ENCODE assay signal across 8 mouse cellular contexts in genomic region chr8:80982829-80983228, GRCm38 (mm10). TPM values are rescaled to one million over a fixed set of nuclear protein-coding genes. Genes with fewer than 3 reads are reported as not detected.
DNase-seq lines count a peak whose midpoint lies in the region; ATAC-seq and TF ChIP-seq lines count a peak whose summit lies in the region.

No protein-coding gene starts in this region.

- peak; percentile 85 for DNase-seq in forebrain, embryonic 14.5 days (ENCODE audit: low spot score)
- DNase-seq in forebrain, embryonic 11.5 days (ENCODE audit: low spot score), result no peak
- peak; percentile 9 for DNase-seq in limb, embryonic 14.5 days (ENCODE audit: low spot score)
- DNase-seq in limb, embryonic 10.5 days (ENCODE audit: low spot score), result no peak
- peak; percentile 16 for DNase-seq in brain, embryonic 18.5 days (ENCODE audit: low read depth, low spot score)
- DNase-seq in layer of hippocampus, adult 9-11 months, result peak; percentile 57
- DNase-seq in ovary, postnatal 36 days (ENCODE audit: low spot score), result no peak

- no peak overlapping the region for H3K4me2 ChIP-seq in forebrain, embryonic 14.5 days (ENCODE audit: low read length)
- no peak overlapping the region for H3K4me2 ChIP-seq in forebrain, embryonic 11.5 days (ENCODE audit: low read depth, low read length, severe bottlenecking)
- no peak overlapping the region for H3K4me2 ChIP-seq in limb, embryonic 14.5 days (replicated peaks; ENCODE audit: low read depth, low read length, severe bottlenecking)

- no peak overlapping the region for H3K9ac ChIP-seq in forebrain, embryonic 14.5 days (ENCODE audit: low read length)
- no peak overlapping the region for H3K9ac ChIP-seq in forebrain, embryonic 11.5 days (ENCODE audit: low read length)
- H3K9ac ChIP-seq in limb, embryonic 14.5 days (ENCODE audit: low read depth, low read length, severe bottlenecking), result no peak overlapping the region

- no peaks in the 10 kb centered on the region for H3K9me3 ChIP-seq in forebrain, embryonic 14.5 days (replicated peaks; ENCODE audit: control insufficient read depth, low read length)
- no peaks in the 10 kb centered on the region for H3K9me3 ChIP-seq in forebrain, embryonic 11.5 days (ENCODE audit: control insufficient read depth, low read length)
- no peaks in the 10 kb centered on the region for H3K9me3 ChIP-seq in limb, embryonic 14.5 days (ENCODE audit: control insufficient read depth, low read length)
- H3K9me3 ChIP-seq in limb, embryonic 10.5 days (replicated peaks), result no peaks in the 10 kb centered on the region

- ATAC-seq in forebrain, embryonic 14.5 days, result peak; percentile 72; the same call in 1 of the 2 replicates
- ATAC-seq in forebrain, embryonic 11.5 days (replicated peaks; ENCODE audit: low FRiP score), result no peak
- no peak for ATAC-seq in limb, embryonic 14.5 days (ENCODE audit: low FRiP score, low read depth)
- ATAC-seq in frontal cortex, adult (ENCODE audit: low TSS enrichment), result no peak

- H3K36me3 ChIP-seq in forebrain, embryonic 14.5 days (ENCODE audit: control insufficient read depth, insufficient read depth, low read length), result peaks cover 45% of the 10 kb centered on the region
- H3K36me3 ChIP-seq in forebrain, embryonic 11.5 days (ENCODE audit: control insufficient read depth, insufficient read depth, low read length), result peaks cover 3% of the 10 kb centered on the region
- peaks cover 58% of the 10 kb centered on the region for H3K36me3 ChIP-seq in limb, embryonic 14.5 days (ENCODE audit: control insufficient read depth, insufficient read depth, low read length)
- peaks cover 78% of the 10 kb centered on the region for H3K36me3 ChIP-seq in limb, embryonic 10.5 days

- 59% methylated on average over 4 of the region's 4 CpGs for WGBS in forebrain, embryonic 14.5 days
- WGBS in forebrain, embryonic 11.5 days, result 94% methylated on average over 4 of the region's 4 CpGs
- WGBS in limb, embryonic 14.5 days, result 77% methylated on average over 4 of the region's 4 CpGs
- 95% methylated on average over 4 of the region's 4 CpGs for WGBS in limb, embryonic 10.5 days

- H3K27me3 ChIP-seq in forebrain, embryonic 14.5 days (replicated peaks; ENCODE audit: control insufficient read depth, insufficient read depth, low read length), result no peaks in the 10 kb centered on the region
- no peaks in the 10 kb centered on the region for H3K27me3 ChIP-seq in forebrain, embryonic 11.5 days (ENCODE audit: control insufficient read depth, insufficient read depth, low read length)
- no peaks in the 10 kb centered on the region for H3K27me3 ChIP-seq in limb, embryonic 14.5 days (ENCODE audit: control insufficient read depth, insufficient read depth, low read length)
- H3K27me3 ChIP-seq in limb, embryonic 10.5 days (ENCODE audit: low read depth, poor library complexity, severe bottlenecking), result no peaks in the 10 kb centered on the region

- H3K27ac ChIP-seq in forebrain, embryonic 14.5 days (ENCODE audit: low read depth, low read length), result no peak overlapping the region
- no peak overlapping the region for H3K27ac ChIP-seq in forebrain, embryonic 11.5 days (ENCODE audit: low read depth, low read length)
- no peak overlapping the region for H3K27ac ChIP-seq in limb, embryonic 14.5 days (replicated peaks; ENCODE audit: low read depth, low read length)
- no peak overlapping the region for H3K27ac ChIP-seq in limb, embryonic 10.5 days

- TF ChIP-seq POLR2A in limb, embryonic 14.5 days (IDR thresholded peaks at IDR 0.05; ENCODE audit: borderline replicate concordance, extremely low read depth, insufficient read depth, insufficient read length), result no peak

- H3K4me1 ChIP-seq in forebrain, embryonic 14.5 days (ENCODE audit: control insufficient read depth, insufficient read depth, low read length), result no peaks in the 10 kb centered on the region
- no peaks in the 10 kb centered on the region for H3K4me1 ChIP-seq in forebrain, embryonic 11.5 days (replicated peaks; ENCODE audit: control insufficient read depth, insufficient read depth, low read length)
- H3K4me1 ChIP-seq in limb, embryonic 14.5 days (ENCODE audit: control insufficient read depth, insufficient read depth, low read length), result no peaks in the 10 kb centered on the region
- H3K4me1 ChIP-seq in limb, embryonic 10.5 days, result peaks cover 6% of the 10 kb centered on the region; the same call in 1 of the 2 replicates

- no peak overlapping the region for H3K4me3 ChIP-seq in forebrain, embryonic 14.5 days (ENCODE audit: low read depth, low read length)
- H3K4me3 ChIP-seq in forebrain, embryonic 11.5 days (ENCODE audit: low read depth, low read length), result no peak overlapping the region
- H3K4me3 ChIP-seq in limb, embryonic 14.5 days (replicated peaks; ENCODE audit: low read length), result no peak overlapping the region
- H3K4me3 ChIP-seq in limb, embryonic 10.5 days, result no peak overlapping the region

RNA-seq across cellular contexts. Expression of gene Usp38, which starts 31.9 kb away (rescaled TPM):
- polyA plus RNA-seq in forebrain, embryonic 14.5 days (2014; fragmentation: Nextera tagmentation; extraction: Ambion mirVana), result 25.9 and 27.5 TPM in 2 replicates
- 32.1 and 32.7 TPM in 2 replicates for polyA plus RNA-seq in forebrain, embryonic 11.5 days (2014; fragmentation: Nextera tagmentation; extraction: Ambion mirVana)
- 10.9 and 11.6 TPM in 2 replicates for polyA plus RNA-seq in limb, embryonic 14.5 days (2012; rRNA removed)
- polyA plus RNA-seq in limb, embryonic 14.5 days (2014; fragmentation: Nextera tagmentation; extraction: Ambion mirVana), result 22.6 and 24.1 TPM in 2 replicates
- 23.5 and 25.2 TPM in 2 replicates for polyA plus RNA-seq in limb, embryonic 10.5 days (2016; fragmentation: Nextera tagmentation; extraction: Ambion mirVana)

Comparison
In these comparisons a context has a peak if more than half of its experiments do, and no peak if none do; other contexts are left out.
1. DNase-seq: peak in forebrain, embryonic 14.5 days (single experiment), limb, embryonic 14.5 days (single experiment), brain, embryonic 18.5 days (single experiment) and layer of hippocampus, adult 9-11 months (single experiment); none in forebrain, embryonic 11.5 days (single experiment), limb, embryonic 10.5 days (single experiment) and ovary, postnatal 36 days (single experiment).